Mouse (Mus musculus): ENCODE data around the gene Etfbkmt.
"Not testable (repeated sequence)": the region's sequence is repeated elsewhere in the genome, so short reads cannot be mapped to it uniquely, and the experiment has no call there.

Etfbkmt gene

DNA sequence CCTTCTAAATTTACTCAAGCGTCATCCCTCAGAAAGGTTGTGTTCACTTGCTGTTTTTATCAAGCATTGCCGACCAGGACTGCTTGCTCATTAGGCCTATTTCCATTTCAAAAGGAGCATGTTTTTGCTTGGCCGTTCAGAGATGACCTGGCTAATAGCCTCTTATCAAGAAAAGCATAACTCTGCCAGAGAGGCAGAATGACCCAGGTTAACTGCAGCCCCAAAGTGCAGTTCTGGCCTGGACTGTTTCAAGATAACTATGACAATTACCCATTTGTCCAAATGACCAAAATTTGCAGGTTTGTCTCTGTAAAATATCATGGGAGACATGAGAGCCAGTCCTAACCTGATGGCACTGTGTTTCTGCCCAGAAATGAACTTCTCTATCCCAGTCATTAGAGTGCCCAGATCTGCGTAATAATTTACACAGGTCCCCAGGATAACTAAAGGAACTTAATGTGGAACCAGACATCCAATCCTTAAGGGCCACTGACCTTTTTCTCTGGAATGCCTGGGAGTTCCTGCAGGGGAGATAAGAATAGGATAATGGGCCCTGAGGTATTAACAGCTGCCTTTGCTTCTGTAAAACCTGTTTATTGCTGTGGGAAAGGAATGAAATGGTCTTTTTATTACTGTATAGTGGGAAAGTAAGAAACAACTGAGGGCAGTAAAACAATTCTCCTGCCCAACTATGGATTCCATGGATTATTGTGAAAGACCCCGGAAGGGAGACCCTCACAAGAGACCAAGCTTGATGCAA, 5.1 kb upstream of the Etfbkmt start:
- DNase-seq, result no peak

DNA sequence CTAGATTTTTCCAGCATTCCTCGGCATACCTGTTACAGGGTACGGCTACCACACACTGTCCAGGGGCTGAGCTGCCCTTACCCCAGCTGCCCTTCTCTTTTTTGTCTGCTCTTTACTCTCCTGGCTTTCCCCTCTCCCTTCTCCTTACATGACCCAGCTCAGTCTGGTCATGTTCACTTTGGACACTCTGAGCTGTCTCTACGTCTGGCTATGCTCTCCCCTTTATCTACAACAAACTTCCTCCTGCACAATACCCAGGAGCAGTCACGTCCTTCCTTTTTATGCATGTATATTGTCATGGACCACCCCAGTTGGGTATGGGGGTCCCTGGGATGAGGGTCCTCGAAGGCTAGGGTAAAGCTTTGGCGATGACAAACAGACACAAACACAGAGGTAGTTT, 4.0 kb upstream of the Etfbkmt start:
- no peak for DNase-seq

DNA sequence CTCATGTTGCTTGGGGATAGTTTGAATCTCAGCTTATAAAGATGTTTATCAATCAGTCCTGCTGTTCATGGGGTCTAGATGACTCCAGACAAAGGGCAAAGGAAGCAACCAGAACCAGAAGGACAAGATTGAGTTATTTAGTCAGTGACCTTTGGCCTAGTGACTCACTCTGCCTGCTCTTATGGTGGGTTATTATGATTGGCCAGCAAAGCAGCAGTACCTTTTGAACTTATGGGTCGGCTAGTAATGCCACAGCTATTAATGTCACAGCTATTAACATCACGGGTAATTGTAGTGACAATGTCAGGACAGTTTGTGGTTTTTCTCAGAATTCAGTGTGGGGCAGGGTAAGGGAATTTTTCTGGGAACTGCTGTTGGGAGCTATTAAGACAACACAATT, 1.7 kb upstream of the Etfbkmt start:
- DNase-seq, result no peak

DNA sequence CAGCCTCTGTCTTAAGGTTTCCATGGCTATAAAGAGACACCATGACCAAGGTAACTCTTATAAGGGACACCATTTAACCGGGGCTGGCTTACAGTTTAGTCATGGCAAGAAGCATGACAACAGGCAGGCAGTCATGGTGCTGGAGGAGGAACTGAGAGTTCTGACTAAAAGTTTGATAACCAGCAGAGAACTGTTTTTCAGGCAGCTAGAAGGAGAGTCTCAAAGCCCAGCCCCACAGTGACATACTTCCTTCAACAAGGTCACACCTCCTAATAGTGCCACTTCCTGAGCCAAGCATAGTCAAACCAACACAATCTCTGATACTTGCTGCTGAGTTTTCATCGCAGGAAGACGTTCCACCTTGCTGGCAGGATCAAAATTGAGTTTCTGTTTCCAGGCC, 638 bp upstream of the Etfbkmt start:
- no peak for DNase-seq

DNA sequence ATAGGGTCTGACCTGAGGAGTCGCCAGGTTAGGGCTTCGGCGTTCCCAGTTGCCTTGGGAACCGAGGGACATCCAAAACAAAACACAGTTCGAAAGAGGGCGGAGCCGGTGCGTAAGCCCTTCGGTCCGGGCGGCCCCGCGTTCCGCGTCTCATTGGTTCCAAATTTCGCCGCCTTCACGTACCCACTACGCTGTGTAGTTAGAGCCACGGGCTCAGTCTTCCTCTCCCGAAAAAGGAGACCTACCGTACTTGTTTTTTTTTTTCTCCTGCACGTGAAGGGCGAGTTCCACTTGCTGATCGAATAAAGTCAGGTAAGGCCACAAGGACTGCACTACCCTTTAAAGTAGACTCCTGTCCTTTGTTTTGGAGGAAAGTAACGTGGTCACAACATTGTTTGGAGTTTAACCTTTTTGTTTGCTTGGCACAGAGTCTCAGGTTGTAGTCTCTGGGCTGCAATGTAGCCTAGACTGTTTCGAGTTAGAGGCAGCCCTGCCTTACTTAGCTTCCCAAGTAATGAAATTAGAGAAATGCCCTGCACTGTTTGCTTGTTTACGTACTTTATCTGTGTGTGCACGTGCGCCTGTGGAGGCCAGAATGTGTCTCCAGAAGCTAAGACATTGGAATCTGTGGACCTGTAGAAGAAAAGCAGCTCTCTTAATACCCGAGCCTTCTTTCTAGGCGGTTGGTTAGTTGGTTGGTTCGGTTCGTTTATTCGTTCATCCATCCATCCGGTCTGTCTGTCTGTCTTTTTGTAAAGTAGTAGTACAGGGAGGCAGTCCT, 1.9 kb downstream of the Etfbkmt start:
- peak; percentile 91 for DNase-seq

- DNase-seq, result no peak
Measured at GRCm38 (mm10) chr6:149145143-149145542, 5.5 kb downstream of the Etfbkmt start.

GRCm38 (mm10) chr6:149148436-149149229, 9.0 kb downstream of the Etfbkmt start:
- no peak for DNase-seq

- no peak for DNase-seq
Measured at GRCm38 (mm10) chr6:149152119-149152518, 12.5 kb downstream of the Etfbkmt start.

GRCm38 (mm10) chr6:149153473-149154115, 13.9 kb downstream of the Etfbkmt start:
- DNase-seq, result no peak

GRCm38 (mm10) chr6:149154116-149155030, 14.7 kb downstream of the Etfbkmt start:
- no peak for DNase-seq

DNA sequence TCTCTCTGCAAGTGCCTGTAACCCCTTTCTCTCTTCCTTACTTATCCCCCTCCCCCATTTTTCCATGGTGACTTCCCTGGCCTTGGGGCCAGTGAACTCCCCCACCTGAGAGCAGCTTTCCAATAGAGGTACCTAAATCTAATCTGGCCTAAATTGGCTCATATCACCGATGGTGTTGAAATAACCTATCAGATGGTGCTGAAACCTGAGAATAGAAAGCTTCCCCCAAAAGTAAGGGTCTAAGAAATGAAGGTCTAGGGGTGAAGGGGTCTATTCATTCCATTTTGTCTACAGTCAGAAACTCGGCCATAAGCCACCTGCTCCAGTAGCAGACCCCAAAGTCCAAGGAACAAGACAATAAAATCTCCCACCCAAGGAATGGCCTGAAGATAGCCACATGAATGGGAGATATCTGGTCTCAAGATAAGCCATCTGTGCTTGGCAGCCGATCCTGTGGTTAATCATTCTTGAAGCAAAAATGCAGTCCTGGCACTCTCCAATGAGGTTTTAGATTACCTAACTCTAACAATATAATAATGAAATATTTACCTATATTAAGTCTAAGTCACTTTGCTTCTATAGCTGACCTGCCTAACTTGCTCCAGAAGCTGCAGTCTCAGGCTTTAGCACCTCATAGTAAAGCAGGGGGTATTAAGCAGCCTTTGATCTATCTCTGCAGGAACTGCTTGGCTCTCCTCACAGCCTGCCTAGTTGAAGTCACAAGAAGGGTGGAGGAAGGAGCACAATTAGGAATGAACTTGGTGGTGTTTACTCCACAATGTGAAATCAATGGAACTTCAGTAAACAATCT, 15.6 kb downstream of the Etfbkmt start:
- DNase-seq, result no peak

DNA sequence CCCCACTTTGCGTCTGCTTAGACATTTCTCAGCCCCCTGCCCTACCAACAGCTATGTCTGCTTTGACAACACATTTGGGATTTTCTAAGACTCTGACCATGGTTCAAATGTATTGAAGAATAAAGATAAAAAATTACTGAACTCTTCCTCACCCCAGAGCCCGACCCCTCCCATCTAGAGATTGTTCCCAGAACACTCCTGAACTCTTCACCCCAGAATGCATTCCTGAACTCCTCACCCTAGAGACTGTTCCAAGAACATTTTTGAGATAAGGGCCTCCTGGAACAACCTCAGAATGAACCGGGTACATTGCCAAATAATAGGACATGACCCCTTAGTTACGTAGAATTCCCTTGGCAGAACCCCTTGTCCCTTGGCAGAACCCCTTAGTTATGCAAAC, 27.4 kb downstream of the Etfbkmt start:
- not testable (repeated sequence) for DNase-seq

GRCm38 (mm10) chr6:149167672-149168071, 28.0 kb downstream of the Etfbkmt start:
- DNase-seq, result no peak

GRCm38 (mm10) chr6:149168436-149168835, 28.8 kb downstream of the Etfbkmt start:
- no peak for DNase-seq

DNA sequence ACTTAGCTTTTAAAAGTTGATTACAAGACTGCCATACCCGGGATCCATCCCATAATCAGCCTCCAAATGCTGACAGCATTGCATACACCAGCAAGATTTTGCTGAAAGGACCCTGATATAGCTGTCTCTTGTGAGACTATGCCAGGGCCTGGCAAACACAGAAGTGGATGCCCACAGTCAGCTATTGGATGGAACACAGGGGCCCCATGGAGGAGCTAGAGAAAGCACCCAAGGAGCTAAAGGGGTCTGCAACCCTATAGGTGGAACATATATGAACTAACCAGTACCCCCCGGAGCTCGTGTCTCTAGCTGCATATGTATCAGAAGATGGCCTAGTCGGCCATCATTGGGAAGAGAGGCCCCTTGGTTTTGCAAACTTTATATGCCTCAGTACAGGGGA, 30.3 kb downstream of the Etfbkmt start:
- DNase-seq, result not testable (repeated sequence)

DNA sequence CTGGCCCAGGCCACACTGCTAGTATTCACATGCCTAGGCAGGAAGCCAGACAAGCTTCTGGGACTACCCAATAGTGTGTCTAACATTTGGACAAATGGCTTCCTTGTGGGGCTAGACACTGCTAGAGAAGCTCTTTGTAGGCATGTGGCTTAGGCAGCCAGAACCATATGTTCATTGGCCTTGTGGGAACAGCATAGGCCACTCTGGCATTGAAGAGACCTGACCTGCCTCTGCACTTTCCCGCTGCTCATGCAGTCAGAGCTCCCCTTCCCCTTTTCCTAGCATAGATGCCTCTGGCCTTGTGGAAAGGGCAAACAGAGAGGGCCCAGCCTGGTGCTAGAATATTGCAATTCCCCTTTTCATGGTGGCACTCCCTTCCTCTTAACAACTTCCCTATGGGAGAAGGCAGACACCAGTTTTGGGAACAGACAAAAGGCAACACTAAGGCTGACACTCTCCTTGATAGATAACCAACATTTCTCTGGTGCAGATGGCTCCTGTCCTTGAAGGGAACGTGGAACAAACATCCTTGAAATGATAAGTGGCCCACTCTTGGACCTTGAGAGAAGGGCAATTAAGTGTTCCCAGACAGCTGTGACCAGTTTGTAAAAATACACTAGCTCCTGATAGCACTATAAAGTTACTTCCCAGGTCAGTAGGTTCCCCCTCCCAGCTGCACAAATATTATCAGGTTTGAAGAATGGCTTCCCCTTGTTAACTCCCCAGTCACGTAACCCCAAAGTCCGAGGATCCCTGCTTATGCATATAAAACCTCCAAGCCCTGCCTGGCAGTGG, 34.4 kb downstream of the Etfbkmt start:
- DNase-seq, result no peak

GRCm38 (mm10) chr6:149174932-149175570, 35.4 kb downstream of the Etfbkmt start:
- no peak for DNase-seq

DNA sequence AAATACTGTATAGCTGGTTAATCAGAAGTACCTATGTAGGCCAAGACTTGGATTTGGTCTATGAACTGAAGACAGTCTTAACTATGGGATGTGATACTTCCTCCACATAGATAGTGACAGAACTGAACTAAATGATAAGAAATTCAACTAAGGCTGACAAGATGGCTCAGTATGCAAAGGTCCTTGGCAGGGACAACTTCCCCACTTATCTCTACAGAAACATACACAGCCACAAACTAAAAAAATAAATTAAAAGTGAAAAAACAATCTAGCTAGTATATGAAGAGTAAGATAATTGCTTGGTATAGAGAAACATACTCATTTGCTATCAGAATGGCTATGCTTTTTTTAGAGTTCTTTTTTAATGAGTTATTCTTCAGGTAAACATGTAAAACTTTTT, 39.4 kb downstream of the Etfbkmt start:
- DNase-seq, result no peak

DNA sequence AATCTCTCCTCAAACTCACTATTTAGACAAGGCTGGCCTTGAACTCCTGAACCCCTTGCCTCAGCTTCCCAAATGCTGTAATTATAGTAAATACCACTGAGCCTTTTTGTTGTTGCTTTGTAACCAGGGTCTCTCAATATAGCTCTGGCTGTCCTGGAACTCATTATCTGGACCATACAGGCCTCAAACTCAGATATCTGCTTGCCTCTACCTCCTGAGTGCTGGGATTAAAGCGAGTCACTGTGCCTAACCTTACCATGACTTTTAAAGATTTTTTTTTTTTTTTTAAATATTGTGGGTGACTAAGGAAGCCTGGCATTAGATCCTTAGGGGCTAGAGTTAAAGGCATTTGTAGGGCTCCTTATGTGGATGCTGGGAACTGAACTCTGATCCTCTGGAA, 44.4 kb downstream of the Etfbkmt start:
- no peak for DNase-seq

- DNase-seq, result no peak
Measured at GRCm38 (mm10) chr6:149187371-149187770, 47.7 kb downstream of the Etfbkmt start.

All from liver (tissue).